Mouse (Mus musculus): Measurements from ENCODE around the gene Zic1.

- no peak for TF ChIP-seq CTCF (IDR thresholded peaks at IDR 0.05; ENCODE audit: extremely low read depth, insufficient read depth, low read length)
- no peak for TF ChIP-seq POLR2A (IDR thresholded peaks at IDR 0.05; ENCODE audit: extremely low read depth, insufficient read depth, low read length)
Measured at GRCm38 (mm10) chr9:91366999-91367811, 1.6 kb upstream of the Zic1 start.

Measured in cortical plate, adult 2 months (tissue).